Mouse (Mus musculus): ENCODE data around the gene Carns1.
"Not testable (repeated sequence)": the region's sequence is repeated elsewhere in the genome, so short reads cannot be mapped to it uniquely, and the experiment has no call there.

Gene Carns1

GRCm38 (mm10) chr19:4150567-4151487 is 24.5 kb downstream of the Carns1 start:
- no peak for DNase-seq (ENCODE audit: low spot score)

- no peak for DNase-seq (ENCODE audit: low spot score)
These were observed 25.4 kb downstream of the Carns1 start for GRCm38 (mm10) chr19:4149764-4150461.

DNA sequence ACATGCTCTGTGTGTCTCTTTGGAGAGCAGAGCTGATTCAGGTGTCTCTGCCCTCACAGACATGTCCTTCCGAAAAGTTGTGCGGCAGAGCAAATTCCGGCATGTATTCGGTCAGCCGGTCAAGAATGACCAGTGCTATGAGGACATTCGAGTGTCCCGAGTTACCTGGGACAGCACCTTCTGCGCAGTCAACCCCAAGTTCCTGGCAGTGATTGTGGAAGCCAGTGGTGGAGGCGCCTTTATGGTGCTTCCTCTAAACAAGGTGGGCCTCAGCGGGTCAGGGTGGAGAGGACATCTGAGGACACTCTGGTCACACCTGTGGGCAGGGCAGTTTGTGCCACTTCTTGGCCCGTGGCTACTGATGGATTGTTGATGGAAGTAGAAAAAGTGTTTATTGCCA is 26.0 kb downstream of the Carns1 start:
- DNase-seq (ENCODE audit: low spot score): no peak

DNA sequence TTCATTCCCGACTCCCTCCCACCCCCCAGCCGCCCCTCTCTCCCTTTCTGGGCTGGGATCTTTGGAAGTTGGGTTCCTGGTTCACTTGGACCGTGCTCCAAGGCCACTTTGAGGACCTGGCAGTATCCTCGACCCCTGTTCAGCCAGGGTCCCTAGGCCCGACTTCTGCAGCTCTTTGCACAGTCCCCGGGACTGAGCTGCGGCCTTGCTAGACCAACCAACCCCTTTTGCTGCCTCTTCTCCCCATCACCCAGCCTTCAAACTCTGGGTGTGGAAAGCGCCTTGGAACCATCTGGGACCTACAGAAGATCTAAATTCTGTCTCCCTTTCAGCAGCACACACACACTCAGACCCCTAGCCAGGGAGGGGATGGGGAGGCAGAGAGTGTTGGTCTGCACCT is 26.5 kb downstream of the Carns1 start:
- DNase-seq (ENCODE audit: low spot score): no peak

GRCm38 (mm10) chr19:4148491-4148806 is 26.8 kb downstream of the Carns1 start, which contains the start of gene Coro1b:
Gene Coro1b (plus strand): TSS chr19:4148619.
- DNase-seq (ENCODE audit: low spot score): peak; percentile 90

- DNase-seq (ENCODE audit: low spot score): no peak
These were observed 27.3 kb downstream of the Carns1 start for GRCm38 (mm10) chr19:4147782-4148490.

DNA sequence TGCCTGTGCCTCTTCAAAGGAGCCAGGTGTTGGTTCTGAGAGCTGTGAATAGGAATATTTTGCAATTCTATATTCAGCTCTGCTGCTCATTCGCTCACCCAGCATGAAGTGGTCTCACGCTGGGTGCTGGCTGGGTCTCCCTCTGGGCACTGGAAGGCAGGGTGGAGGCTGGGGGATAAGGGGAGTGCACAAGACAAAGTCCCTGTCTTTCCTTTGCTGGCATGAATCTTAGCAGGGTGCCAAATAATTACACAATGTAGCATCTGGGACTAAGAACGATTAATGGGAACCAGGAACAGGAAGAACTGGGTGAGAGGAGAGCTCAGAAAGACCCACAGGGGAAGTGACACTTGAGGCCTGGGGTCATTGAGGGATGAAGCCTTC is 28.3 kb downstream of the Carns1 start:
- no peak for DNase-seq (ENCODE audit: low spot score)

DNA sequence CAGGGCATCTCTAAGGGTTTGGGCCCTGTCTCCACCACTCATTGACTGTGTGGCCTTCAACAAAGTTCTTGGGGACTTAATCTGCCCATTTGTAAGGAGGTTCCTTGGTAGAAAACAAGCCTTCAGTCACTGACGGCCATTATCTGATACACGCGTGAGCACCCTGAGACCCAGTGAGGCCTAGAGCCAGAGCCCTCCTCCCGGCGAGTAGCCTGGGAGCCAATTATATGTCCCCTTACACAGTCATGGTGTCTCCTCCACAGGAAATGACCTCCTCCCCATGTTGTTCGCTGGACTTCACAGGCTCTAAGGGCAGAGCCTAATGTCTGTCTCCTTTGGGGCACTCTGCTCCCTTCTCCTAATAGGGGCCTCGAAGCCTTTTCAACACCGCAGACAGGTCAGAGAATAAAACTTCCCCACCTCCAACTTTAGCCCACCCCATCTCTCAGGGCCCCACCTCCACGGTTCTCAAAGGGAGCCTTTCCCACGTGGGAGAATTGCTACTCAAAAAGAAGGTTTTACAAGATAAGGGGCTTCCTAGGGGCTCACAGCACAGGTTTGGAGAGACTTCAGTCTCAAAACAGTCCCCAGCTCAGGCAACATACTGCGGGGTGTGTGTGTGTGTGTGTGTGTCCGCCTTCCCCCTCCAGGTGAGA is 28.8 kb downstream of the Carns1 start:
- no peak for DNase-seq (ENCODE audit: low spot score)

DNA sequence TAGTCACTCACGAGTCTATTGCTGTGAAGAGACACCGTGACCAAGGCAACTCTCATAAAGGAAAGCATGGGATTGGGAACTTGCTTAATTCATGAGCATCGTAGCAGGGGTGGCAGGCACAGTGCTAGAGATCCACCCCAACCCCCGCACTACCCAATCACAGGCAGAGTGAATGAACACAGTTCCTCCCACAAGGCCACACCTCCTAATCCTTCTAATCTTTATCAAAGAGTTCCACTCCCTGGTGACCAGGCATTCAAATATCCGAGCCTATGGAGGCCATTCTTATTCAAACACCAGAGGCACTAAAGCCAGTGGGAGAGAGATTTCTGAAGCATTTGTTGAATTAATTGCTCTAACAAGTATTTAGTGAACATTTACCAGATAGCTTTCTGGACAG is 29.3 kb downstream of the Carns1 start:
- DNase-seq (ENCODE audit: low spot score): no peak

- DNase-seq (ENCODE audit: low spot score): peak; percentile 19
These were observed 30.5 kb downstream of the Carns1 start for GRCm38 (mm10) chr19:4144550-4145498.

DNA sequence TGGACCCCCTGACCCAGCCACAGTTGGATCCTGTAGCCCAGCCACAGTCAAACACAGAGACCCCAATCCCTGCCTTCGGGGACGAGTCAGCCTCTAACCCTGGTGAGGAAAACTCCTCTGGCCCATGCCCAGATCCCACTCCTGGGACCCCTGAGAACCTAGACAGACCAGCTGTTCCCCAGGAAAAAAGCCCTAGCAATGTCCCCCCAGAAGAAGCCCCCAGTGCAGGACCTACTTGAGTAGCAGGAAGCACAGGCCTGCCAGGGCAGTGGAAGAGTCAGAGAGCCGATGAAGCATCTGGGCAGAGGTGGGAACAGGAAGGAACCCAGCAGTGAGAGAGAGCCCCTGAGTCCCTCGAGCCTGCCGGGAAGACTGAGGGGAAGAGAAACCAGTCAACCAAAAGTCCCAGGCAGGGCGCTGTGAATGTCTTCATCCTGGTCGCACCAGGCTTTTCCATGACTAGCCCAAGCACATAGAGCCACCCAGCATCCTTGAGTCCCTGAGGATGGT is 31.5 kb downstream of the Carns1 start, which contains the start of gene Cabp4:
Cabp4 (minus strand) TSS at position 275 of the 510 bp plus-strand sequence.
- DNase-seq (ENCODE audit: low spot score): no peak

DNA sequence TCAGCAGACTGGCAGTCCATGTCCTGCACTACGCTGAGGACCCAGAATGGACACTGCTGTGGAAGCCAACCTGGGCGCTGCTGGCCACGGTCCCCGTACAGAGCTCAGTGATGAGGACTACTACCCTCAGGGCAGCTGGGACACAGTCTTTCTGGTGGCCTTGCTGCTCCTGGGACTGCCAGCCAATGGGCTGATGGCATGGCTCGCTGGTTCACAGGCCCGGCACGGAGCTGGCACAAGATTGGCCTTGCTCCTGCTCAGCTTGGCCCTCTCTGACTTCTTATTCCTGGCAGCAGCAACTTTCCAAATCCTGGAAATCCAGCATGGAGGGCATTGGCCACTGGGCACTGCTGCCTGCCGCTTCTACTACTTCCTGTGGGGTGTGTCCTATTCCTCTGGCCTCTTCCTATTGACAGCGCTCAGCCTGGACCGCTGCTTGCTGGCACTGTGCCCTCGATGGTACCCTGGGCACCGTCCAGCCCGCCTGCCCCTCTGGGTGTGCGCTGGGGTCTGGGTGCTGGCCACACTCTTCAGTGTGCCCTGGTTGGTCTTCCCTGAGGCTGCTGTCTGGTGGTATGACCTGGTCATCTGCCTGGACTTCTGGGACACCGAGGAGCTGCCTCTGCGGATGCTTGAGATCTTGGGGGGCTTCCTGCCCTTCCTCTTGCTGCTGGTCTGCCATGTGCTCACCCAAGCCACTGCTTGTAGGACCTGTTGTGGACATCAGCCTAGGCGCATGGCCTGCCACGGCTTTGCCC is 32.7 kb downstream of the Carns1 start:
- no peak for DNase-seq (ENCODE audit: low spot score)

DNA sequence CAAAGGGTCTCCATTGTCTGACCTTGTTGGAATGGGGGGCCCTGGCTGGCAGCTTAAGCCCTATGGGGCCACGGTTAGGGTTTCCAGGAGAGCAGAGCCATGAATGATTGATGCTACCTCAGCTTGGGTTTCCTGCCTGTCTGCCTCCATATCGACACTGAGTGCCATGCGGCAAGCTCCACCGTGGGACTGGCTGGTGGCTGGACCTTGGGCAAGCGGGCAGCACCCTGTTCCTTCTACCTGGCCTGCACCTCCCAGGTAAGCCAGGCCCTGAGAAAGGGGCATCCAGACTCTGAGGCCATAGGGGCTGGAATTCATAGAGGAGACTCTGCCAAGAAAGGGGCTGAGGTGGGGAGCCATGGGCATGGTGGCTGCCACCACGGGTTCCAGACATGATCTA is 35.1 kb downstream of the Carns1 start:
- DNase-seq (ENCODE audit: low spot score): no peak

- no peak for DNase-seq (ENCODE audit: low spot score)
These were observed 35.8 kb downstream of the Carns1 start, which contains the start of gene Gpr152 for GRCm38 (mm10) chr19:4139446-4139845. Gene Gpr152 (plus strand): TSS chr19:4139787.

DNA sequence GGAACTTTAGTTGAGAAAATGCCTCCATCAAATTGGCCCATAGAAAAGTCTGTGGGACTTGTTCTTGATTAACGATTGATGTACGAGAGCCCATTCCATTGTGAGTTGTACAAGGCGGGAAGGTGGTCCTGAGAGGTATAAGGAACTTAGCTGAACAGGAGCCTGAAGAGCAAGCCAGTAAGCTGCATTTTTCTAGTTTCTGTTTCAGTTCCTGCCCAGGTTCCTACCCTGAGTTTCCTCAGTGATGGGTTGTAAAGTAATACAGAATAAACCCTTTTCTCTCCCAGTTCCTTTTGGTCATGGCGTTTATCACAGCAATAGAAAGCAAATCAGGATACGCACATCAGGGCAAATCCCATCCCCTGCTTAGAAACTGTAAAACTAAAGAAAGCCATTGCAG is 37.4 kb downstream of the Carns1 start:
- no peak for DNase-seq (ENCODE audit: low spot score)

GRCm38 (mm10) chr19:4136463-4136862 is 38.8 kb downstream of the Carns1 start:
- DNase-seq (ENCODE audit: low spot score): no peak

DNA sequence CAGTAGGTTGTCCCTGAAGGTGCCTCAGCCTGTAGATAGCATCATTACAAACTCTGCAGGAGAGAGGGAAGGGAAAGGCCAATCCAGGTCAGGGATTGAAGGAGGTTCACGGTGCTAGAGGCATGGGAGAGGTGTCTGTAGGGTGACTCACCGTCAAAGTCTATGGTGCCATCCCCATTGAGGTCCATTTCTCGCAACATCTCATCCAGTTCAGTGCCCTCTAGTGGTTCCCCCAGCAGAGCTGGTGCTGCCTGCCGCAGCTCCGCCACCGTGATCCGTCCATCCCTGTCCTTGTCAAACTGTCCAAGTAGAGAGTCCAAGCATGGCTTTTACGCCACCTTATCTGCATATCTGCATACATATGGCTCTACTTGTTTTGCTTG is 39.3 kb downstream of the Carns1 start:
- peak; percentile 46 for DNase-seq (ENCODE audit: low spot score)

GRCm38 (mm10) chr19:4135229-4135962 is 39.9 kb downstream of the Carns1 start:
- DNase-seq (ENCODE audit: low spot score): not testable (repeated sequence)

DNA sequence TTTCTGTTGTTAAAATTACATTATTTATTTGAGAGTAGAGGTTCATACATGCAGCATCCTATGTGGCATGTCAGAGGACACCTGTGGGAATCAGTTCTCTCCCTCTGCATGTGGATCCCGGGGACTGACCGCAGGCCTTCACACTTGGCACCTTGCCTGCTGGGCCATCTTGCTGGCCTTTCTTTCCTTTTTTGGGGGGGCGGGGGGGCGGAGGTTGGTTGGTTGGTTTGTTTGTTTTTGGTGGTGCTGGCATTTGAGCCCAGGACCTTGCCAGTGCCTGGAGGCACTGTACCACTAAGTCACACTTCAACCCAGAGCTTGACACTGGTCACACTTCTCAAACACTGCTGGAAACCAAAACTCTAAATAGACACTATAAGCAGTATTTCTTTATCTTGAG is 40.9 kb downstream of the Carns1 start:
- DNase-seq (ENCODE audit: low spot score): no peak
